In the genomic region with DNA sequence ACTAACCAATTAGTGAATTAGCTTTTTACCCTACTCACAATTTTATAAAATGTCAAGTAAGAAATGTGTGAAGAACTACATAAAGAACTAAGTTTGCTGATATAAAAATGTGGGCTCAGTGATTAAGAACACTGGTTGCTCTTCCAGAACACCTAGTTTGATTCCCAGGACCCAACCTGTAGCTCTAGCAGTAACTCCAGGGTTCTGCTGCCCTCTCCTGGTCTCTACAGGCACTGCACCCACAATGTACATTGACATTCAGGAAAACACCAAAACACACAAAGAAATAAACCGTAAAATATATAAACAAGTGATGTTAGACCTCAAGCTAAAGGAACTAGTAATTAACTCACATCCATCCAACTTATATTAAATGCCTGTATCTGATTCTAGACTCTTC, we compare ENCODE assay signal across 9 mouse cellular contexts. TPM values are rescaled to one million over a fixed set of nuclear protein-coding genes. Genes with fewer than 3 reads are reported as not detected.
DNase-seq lines count a peak whose midpoint lies in the region; ATAC-seq lines count a peak whose summit lies in the region.
"Had no signal": no experiment of that assay in that cellular context is flagged by ENCODE, and none has a peak within 500 bp of the region (broad histone marks: within the 10 kb centered on the region; RNA-seq: fewer than 3 reads in every experiment).

No protein-coding gene starts in this region.

- no peaks in the 10 kb centered on the region for H3K4me1 ChIP-seq in limb, embryonic 10.5 days
- H3K4me1 ChIP-seq: heart, embryonic 15.5 days had no signal

- WGBS in limb, embryonic 10.5 days = 84% methylated on average over 1 of the region's 1 CpGs

- H3K27me3 ChIP-seq in limb, embryonic 10.5 days (ENCODE audit: low read depth, poor library complexity, severe bottlenecking) = no peaks in the 10 kb centered on the region
- H3K27me3 ChIP-seq: heart, embryonic 15.5 days had no signal

- DNase-seq in 3T3-L1 (ENCODE audit: low read depth, low spot score) (peak; percentile 61), A20 (ENCODE audit: low read depth, low spot score) (peak; percentile 56)
- DNase-seq in adrenal gland, postnatal 14 days = peak; percentile 66
- peak; percentile 60 for DNase-seq in embryo, embryonic 11 days
- DNase-seq in induced T-regulatory cell, adult 2 months (ENCODE audit: low read depth) = peak; percentile 78
- peak; percentile 69 for DNase-seq in limb, embryonic 10.5 days (ENCODE audit: low spot score)
- DNase-seq in thymus, postnatal 4 days = peak; percentile 76

- H3K9me3 ChIP-seq in limb, embryonic 10.5 days (replicated peaks) = no peaks in the 10 kb centered on the region
- H3K9me3 ChIP-seq: heart, embryonic 15.5 days had no signal

- peak; percentile 92 for ATAC-seq in neutrophil, adult 5-6 weeks (ENCODE audit: extremely low read depth, insufficient number of reproducible peaks, low FRiP score, poor library complexity, severe bottlenecking)

- peaks cover 74% of the 10 kb centered on the region for H3K36me3 ChIP-seq in limb, embryonic 10.5 days

- H3K27ac ChIP-seq in limb, embryonic 10.5 days = no peak overlapping the region
- H3K27ac ChIP-seq: heart, embryonic 15.5 days had no signal

- H3K4me3 ChIP-seq in limb, embryonic 10.5 days = no peak overlapping the region
- H3K4me3 ChIP-seq: heart, embryonic 15.5 days had no signal

RNA-seq across cellular contexts. Expression of gene B430218F22Rik, which starts 7.3 kb away (rescaled TPM):
- 0.34 TPM in 1 of 2 replicates, not detected in the other for total RNA-seq in adrenal gland, postnatal 14 days (2021)
- 1.3 and 1.9 TPM in 2 replicates for polyA plus RNA-seq in limb, embryonic 10.5 days (2016; fragmentation: Nextera tagmentation; extraction: Ambion mirVana)
- 0.35 TPM in 1 of 2 replicates, not detected in the other for total RNA-seq in neutrophil, adult 5-6 weeks (2017)

RNA-seq across cellular contexts. Expression of gene Mrps30, which starts 7.9 kb away (rescaled TPM):
- total RNA-seq in adrenal gland, postnatal 14 days (2021) = 30.3 and 33.9 TPM in 2 replicates
- 45.3 and 48.1 TPM in 2 replicates for polyA plus RNA-seq in limb, embryonic 10.5 days (2016; fragmentation: Nextera tagmentation; extraction: Ambion mirVana)
- 18.0 and 24.1 TPM in 2 replicates for total RNA-seq in neutrophil, adult 5-6 weeks (2017)
